Mouse (Mus musculus) G1E-ER4 (cell line): ENCODE data around the gene Gdf3. TPM values are rescaled to one million over a fixed set of nuclear protein-coding genes. Genes with fewer than 3 reads are reported as not detected.

ENCODE experiments used
- GATA1 ChIP-seq: IDR thresholded peaks from one replicate; pipeline ENCODE4 v1.8.0; 2012; ENCODE audit warnings: low read length, inconsistent platforms
- polyA plus RNA-seq: library from polyadenylated mRNA; stranded (reverse); fragments of >175 nt; gene quantifications from 2 replicates; pipeline ENCODE4 v1.2.3, GENCODE M21; 2012

Gdf3 gene
- polyA plus RNA-seq: not detected in 2 replicates

GRCm38 (mm10) chr6:122609771-122610170 lies at the start of gene Gdf3:
Gdf3 (minus strand) TSS chr6:122610087.
- TF ChIP-seq GATA1: no peak

DNA sequence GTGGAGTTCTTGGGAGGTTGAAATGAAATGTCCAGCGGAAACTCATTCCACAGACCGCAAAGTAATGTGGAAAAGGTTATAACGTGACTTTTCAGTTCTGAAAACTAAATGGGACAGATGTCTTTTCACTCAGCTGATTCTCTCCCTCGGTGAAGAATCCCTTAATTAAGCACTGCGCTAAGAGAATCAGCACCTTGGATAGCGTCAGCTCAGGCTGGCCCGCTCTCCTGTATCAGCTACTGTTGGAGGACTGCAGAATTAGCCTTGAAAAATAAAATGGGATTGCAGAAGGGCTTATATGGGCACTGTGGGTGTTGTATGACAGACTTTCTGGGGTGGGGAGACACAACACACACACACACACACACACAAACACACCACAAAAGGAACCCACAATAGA lies 49.7 kb upstream of the Gdf3 start:
- no peak for TF ChIP-seq GATA1

- TF ChIP-seq GATA1: no peak
Measured at GRCm38 (mm10) chr6:122657630-122658029, 47.7 kb upstream of the Gdf3 start.

DNA sequence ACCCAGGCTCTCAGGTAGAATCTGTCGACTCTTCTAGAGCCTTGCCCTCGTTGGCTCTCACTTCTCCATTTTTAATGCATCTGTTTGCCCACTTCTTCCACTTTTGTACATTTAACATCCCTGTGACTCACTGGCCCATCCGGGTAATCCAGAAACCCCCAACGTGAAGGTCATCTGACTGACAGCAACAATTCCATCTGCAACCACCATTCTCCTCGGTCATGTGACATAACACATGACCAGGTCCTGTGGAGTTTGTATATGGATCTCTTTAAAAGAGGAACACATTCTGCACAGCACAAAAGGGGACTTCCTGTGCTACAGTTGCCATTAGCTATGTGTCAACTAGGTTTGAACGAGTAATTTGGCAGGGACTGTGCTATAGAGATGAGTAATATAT lies 44.4 kb upstream of the Gdf3 start:
- TF ChIP-seq GATA1: no peak

GRCm38 (mm10) chr6:122650398-122650980 lies 40.6 kb upstream of the Gdf3 start:
- TF ChIP-seq GATA1: no peak

- TF ChIP-seq GATA1: no peak
Measured at GRCm38 (mm10) chr6:122649903-122650302, 40.0 kb upstream of the Gdf3 start.

DNA sequence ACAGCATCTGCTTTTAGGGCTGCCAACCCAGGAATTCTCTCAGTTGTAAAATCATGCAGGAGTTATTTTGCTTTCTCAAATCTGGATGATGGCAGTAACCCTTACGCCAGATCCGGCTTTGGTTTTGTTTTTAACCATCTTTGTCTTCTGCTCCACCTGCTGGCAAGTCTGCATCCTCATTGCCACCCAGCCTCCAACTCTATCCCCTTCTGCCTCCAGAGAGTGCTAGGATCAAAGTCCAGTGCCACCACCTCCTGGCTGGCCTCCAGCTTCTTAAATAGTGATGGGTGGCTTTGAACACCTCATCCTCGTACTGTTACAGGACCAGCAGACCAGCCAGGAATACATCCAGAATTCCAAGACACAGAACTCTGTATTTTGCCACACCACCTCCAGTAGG lies 26.8 kb upstream of the Gdf3 start:
- no peak for TF ChIP-seq GATA1

GRCm38 (mm10) chr6:122635315-122635714 lies 25.4 kb upstream of the Gdf3 start:
- TF ChIP-seq GATA1: no peak

DNA sequence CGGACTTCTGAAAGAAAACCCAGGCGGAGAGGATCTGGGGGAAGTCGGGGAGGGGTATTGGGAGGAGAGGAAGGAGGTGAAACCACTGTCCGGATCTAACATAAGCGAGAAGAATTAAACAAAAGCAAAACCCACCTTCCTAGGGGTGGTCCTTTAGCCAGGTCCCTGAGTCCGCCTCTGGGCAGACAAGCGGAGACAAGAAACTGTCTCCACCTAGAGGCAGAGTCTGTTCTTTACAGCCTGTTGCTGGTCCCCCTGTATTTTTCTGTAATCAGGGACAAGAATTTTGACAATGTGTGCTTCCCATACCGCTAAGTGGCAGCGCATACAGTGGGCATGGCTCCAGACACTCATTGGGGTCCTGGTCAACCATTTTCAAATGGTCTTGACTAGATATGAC lies 23.5 kb upstream of the Gdf3 start:
- TF ChIP-seq GATA1: no peak

DNA sequence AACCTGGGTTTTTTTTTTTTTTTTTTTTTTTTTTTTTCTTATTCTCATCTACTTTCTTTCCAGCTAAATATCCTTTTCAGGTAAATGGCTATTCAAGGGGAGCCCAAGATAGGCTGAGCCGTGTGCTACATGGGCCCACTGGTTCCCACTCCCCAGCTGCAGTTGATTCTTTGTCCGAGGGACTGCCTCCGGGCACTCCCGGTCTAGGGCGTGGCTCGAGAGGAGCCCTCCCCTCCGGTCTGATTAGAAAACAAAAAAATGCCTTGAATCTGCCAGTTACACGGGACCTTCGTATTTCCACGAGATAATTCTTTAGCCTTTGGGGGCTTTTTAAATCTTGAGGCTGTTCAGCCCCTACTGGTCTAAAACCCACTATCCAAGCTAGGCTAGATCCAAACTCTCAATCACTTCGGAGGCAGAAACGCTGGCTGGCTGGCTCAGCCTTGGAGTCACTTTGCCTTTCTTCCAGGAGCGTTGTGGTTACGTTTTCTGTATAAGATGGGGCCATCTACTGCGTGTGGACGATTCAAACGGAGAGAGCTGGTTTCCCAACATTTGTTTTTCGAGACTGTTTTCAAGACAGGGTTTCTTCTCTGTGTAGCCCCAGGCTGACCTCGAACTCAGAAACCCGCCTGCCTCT lies 17.7 kb upstream of the Gdf3 start:
- TF ChIP-seq GATA1: no peak

DNA sequence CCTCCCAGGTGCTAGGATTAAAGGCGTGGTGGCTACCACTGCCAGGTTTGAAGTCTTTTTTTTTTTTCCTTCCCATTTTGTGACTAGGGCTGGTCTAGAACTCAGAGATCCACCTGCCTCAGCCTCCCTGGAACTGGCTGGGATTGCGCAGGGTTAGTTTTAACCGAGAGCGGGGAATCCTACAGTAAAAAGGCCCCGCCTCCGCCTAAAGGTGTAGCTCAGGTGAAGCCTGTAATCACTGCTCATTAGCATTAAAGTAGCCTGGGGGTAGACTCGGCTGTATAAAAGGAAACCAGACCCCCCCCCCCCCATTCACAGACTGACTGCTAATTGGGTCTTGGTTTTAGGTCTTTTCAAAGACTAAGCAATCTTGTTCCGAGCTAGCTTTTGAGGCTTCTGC lies 16.2 kb upstream of the Gdf3 start, which contains the start of gene Dppa3:
TSS of gene Dppa3 (plus strand) at position 301 of the 400 bp plus-strand sequence.
- TF ChIP-seq GATA1: no peak

DNA sequence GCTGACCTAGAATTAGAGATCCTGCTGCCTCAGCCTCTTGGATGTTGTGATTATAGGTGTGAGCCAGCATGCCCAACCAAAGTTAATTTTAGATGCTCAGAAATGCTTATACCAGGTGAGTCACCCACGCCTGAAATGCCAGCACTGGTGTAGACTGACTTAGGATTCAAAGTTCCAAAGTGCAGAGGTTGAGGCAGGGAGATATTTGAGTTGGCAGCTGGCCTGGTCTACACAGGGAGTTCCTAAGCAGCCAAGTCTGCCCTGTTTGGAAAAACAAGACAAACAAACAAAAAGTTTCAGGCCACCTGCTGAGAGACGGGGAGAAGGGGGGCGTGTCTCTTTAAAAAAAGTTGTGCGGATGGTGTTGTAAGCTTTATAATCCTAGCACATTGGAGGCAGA lies 15.3 kb upstream of the Gdf3 start:
- TF ChIP-seq GATA1: no peak

DNA sequence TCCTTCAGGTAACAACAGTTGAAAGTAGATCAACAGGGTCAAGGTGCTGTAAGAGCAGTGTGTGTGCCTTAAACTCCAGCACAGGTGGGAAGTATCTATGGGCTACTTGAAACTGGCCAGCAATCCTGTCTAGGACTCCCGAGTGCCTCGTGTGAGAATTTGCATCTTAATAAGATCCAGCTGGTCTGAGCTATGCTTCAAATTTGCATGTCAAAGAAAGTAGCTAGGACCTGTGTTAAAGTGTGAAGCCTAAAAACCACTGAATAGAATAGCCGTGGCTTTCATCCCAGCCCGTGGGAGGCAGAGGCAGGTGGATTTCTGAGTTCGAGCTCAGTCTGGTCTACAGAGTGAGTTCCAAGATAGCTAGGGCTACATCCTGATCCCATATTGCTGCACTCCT lies 14.6 kb upstream of the Gdf3 start:
- TF ChIP-seq GATA1: no peak

- no peak for TF ChIP-seq GATA1
Measured at GRCm38 (mm10) chr6:122621066-122621465, 11.2 kb upstream of the Gdf3 start.

DNA sequence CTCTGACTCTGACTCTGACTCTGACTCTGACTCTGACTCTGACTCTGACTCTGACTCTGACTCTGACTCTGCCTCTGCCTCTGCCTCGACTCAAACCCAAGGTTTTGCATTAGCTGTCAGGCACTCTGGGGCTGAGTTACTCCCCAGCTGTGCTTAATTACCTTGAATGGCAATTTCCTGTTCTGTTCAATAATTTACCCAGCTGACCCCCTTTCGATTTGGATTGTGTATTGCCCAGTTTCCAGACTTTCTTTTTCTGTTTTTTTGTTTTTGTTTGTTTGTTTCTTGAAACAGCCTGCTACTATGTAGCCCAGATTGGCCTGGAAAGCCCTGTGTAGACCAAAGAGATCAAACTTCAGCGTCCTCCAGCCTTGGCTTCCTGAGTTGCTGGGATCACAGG lies 6.1 kb upstream of the Gdf3 start:
- no peak for TF ChIP-seq GATA1

- TF ChIP-seq GATA1: no peak
Measured at GRCm38 (mm10) chr6:122614047-122614446, 4.2 kb upstream of the Gdf3 start.

DNA sequence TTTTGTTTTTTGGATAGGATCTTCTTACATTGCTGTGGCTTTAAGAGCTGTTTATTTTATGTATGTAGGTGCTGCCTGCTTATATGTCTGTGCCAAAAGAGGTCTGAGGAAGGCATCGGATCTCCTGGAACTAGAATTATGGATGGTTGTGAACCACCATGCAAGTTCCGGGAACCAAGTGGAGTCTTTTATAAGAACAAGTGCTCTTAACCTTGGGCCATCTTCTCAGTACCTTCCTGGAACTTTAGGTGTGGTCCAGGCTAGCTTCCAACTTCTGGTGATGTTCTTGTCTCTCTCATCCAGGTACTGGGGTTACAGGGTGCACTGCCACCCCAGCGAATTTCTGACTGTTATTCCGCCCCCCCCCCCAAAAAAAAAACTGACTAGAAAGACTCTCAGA lies 2.5 kb upstream of the Gdf3 start:
- TF ChIP-seq GATA1: no peak

GRCm38 (mm10) chr6:122609377-122609728 lies 534 bp downstream of the Gdf3 start:
- no peak for TF ChIP-seq GATA1
